Mouse (Mus musculus): ENCODE data around the gene Gm10309. TPM values are rescaled to one million over a fixed set of nuclear protein-coding genes. Genes with fewer than 3 reads are reported as not detected.

Gene Gm10309
- 0.48 TPM for polyA plus RNA-seq (2014; fragmentation: Illumina TruSeq; extraction: RNeasy Lipid Tissue Mini Kit (QIAGEN cat#74804); ENCODE audit: low read depth, low replicate concordance)

GRCm38 (mm10) chr17:86505183-86505631 lies at the start of gene Gm10309:
Gene Gm10309, minus strand, starts transcription at chr17:86505232.

Other genes with a start within 250 kb of the Gm10309 start
- 89.1 TPM for gene Epas1, start 248.5 kb upstream of the Gm10309 start, polyA plus RNA-seq (2014; fragmentation: Illumina TruSeq; extraction: RNeasy Lipid Tissue Mini Kit (QIAGEN cat#74804); ENCODE audit: low read depth, low replicate concordance)